Mouse (Mus musculus) hindbrain, embryonic 16.5 days (tissue): ENCODE data around the gene Atp6ap1l. TPM values are rescaled to one million over a fixed set of nuclear protein-coding genes. Genes with fewer than 3 reads are reported as not detected.
"Not testable (repeated sequence)": the region's sequence is repeated elsewhere in the genome, so short reads cannot be mapped to it uniquely, and the experiment has no call there.

Experiments
- ATAC-seq: fragments of 200-750 bp; cut with Nextera tagmentation; 2 replicates; pipeline ENCODE4 v1.8.0; 2017; ENCODE audit warnings: moderate TSS enrichment, moderate library complexity
- H3K27ac ChIP-seq: fragments of 300-500 bp; sonication (generic); 2 replicates; pipeline ENCODE4 v1.5.1; 2014; ENCODE audit warnings: low read depth, mild to moderate bottlenecking, control low read depth, low read length, moderate library complexity
- H3K27me3 ChIP-seq: fragments of 300-500 bp; sonication (generic); replicated peaks from 2 replicates; pipeline ENCODE4 v1.6.1; 2014; ENCODE audit warnings: low read length; ENCODE audit not compliant: control insufficient read depth, insufficient read depth
- H3K36me3 ChIP-seq: fragments of 300-500 bp; sonication (generic); 2 replicates; pipeline ENCODE4 v1.6.1; 2014; ENCODE audit warnings: mild to moderate bottlenecking, low read length, moderate library complexity, mixed read lengths; ENCODE audit not compliant: control insufficient read depth, insufficient read depth
- H3K4me1 ChIP-seq: fragments of 300-500 bp; sonication (generic); 2 replicates; pipeline ENCODE4 v1.6.1; 2014; ENCODE audit warnings: low read depth, low read length; ENCODE audit not compliant: control insufficient read depth, insufficient read depth
- H3K4me2 ChIP-seq: fragments of 300-500 bp; sonication (generic); 2 replicates; pipeline ENCODE4 v1.6.1; 2014; ENCODE audit warnings: mild to moderate bottlenecking, low read length, control low read depth, moderate library complexity
- H3K4me3 ChIP-seq: fragments of 300-500 bp; sonication (generic); 2 replicates; pipeline ENCODE4 v1.5.1; 2014; ENCODE audit warnings: mild to moderate bottlenecking, low read length, control low read depth, moderate library complexity
- H3K9ac ChIP-seq: fragments of 300-500 bp; sonication (generic); 2 replicates; pipeline ENCODE4 v1.6.1; 2014; ENCODE audit warnings: low read depth, mild to moderate bottlenecking, control low read depth, low read length, moderate library complexity
- H3K9me3 ChIP-seq: fragments of 300-500 bp; sonication (generic); 2 replicates; pipeline ENCODE4 v1.6.1; 2014; ENCODE audit warnings: mild to moderate bottlenecking, low read length, moderate library complexity; ENCODE audit not compliant: control insufficient read depth
- WGBS: fragments of 180-500 bp; shearing (Covaris S2); extraction: QIAGEN DNeasy Blood & Tissue Kit; methylation state at CpG from one replicate; pipeline ENCODE4 v1.1.7; 2014; 5-methylcytosine and 5-hydroxymethylcytosine counted together
- polyA plus RNA-seq: library from polyadenylated mRNA; unstranded; fragments of >200 nt; fragmentation: Nextera tagmentation; extraction: Ambion mirVana; gene quantifications from 2 replicates; pipeline ENCODE4 v1.2.1, GENCODE M21; 2015

The Atp6ap1l gene
- polyA plus RNA-seq, 1 experiment from 2014 or later = 0.21 TPM

DNA sequence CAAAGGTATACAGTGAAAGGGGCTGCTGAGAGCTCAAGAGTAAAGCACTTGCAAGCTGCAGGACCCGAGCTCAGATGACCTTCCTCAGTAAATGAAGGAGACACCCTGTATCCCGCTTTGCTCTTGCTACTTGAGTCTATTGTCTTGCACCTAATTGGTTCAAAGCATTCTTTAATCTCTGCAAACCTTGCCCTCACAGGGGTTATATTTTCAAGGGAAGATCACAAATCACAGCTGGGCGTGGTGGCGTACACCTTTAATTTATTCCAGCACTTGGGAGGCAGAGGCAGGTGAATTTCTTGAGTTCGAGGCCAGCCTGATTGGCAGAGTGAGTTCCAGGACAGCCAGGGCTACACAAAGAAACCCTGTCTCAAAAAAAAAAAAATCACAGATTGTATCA lies 20.0 kb upstream of the Atp6ap1l start:
- H3K27ac ChIP-seq = no peak overlapping the region
- no peak overlapping the region for H3K9ac ChIP-seq
- peaks cover 22% of the 10 kb centered on the region for H3K36me3 ChIP-seq

DNA sequence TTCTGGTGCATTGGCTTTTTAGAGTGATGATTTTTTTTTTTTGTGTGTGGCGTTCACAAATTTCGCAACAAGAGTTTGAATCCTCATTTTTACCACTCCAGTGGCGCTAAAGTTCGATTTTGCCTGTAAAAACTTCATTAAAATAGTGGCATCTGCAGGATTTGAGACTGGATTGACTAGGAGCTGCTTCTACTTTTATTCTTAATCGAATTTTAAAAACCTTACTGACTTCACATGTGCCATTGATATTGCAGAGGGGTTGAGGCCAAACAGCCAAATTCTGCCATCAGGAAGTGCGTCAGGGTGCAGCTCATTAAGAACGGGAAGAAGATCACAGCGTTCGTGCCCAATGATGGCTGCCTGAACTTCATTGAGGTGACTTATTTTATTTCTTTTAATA lies 18.9 kb upstream of the Atp6ap1l start:
- peak overlapping the region; percentile 90 for H3K4me3 ChIP-seq
- H3K27ac ChIP-seq = no peak overlapping the region
- H3K9me3 ChIP-seq = no peaks in the 10 kb centered on the region
- peaks cover 6% of the 10 kb centered on the region for H3K4me1 ChIP-seq
- H3K36me3 ChIP-seq = peaks cover 22% of the 10 kb centered on the region
- 53% methylated on average over 9 of the region's 9 CpGs for WGBS
- H3K27me3 ChIP-seq = no peaks in the 10 kb centered on the region
- no peak overlapping the region for H3K9ac ChIP-seq
- peak overlapping the region; percentile 77 for H3K4me2 ChIP-seq
- ATAC-seq = no peak

More for the DNA sequence above, 20.0 kb upstream of the Atp6ap1l start:
- peaks cover 6% of the 10 kb centered on the region for H3K4me1 ChIP-seq
- ATAC-seq = no peak
- H3K9me3 ChIP-seq = no peaks in the 10 kb centered on the region
- no peaks in the 10 kb centered on the region for H3K27me3 ChIP-seq
- WGBS = 92% methylated on average over 5 of the region's 5 CpGs
- H3K4me3 ChIP-seq = no peak overlapping the region
- H3K4me2 ChIP-seq = no peak overlapping the region

GRCm38 (mm10) chr13:90923617-90924016 lies 18.5 kb upstream of the Atp6ap1l start:
- WGBS = under 1% methylated on average over 12 of the region's 13 CpGs
- Histone ChIP-seq H3K9ac (peak overlapping the region; percentile 95), H3K4me2 (peak overlapping the region; percentile 77), H3K4me3 (peak overlapping the region; percentile 90), H3K36me3 (peaks cover 21% of the 10 kb centered on the region)
- not testable (repeated sequence) for H3K4me1 ChIP-seq, H3K9me3 ChIP-seq, ATAC-seq, H3K27me3 ChIP-seq, H3K27ac ChIP-seq

GRCm38 (mm10) chr13:90922751-90923612 lies 17.8 kb upstream of the Atp6ap1l start, which contains the start of gene Rps23:
Rps23 (plus strand) TSS chr13:90922958.
- WGBS = under 1% methylated on average over 57 of the region's 57 CpGs
- peaks cover 6% of the 10 kb centered on the region for H3K4me1 ChIP-seq

DNA sequence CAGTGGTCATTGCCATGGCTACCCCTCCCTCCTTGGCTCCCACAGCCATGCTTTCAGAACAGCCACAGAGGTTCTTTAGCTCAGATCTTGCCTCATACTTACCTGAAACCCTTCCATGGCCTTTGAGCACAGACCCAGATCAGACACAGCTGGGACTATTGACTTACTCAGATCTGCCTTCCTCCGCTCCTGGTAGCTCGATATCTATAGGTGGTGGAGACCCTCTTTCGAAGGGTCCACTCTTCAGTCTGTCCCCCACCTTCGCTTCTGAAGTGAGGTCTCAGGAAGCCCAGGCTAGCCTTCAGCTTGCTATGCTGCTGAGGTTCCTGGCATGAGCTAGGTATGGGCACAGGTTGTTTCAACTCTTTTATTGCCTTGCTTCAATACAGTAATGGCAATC lies 9.6 kb upstream of the Atp6ap1l start:
- no peaks in the 10 kb centered on the region for H3K27me3 ChIP-seq
- H3K36me3 ChIP-seq = no peaks in the 10 kb centered on the region
- H3K4me3 ChIP-seq = no peak overlapping the region
- WGBS = 91% methylated on average over 4 of the region's 4 CpGs
- H3K27ac ChIP-seq = no peak overlapping the region
- no peak overlapping the region for H3K9ac ChIP-seq
- no peak for ATAC-seq
- peaks cover 7% of the 10 kb centered on the region for H3K4me1 ChIP-seq
- H3K4me2 ChIP-seq = no peak overlapping the region
- H3K9me3 ChIP-seq = no peaks in the 10 kb centered on the region

More at GRCm38 (mm10) chr13:90922751-90923612, 17.8 kb upstream of the Atp6ap1l start, which contains the start of gene Rps23:
- H3K4me3 ChIP-seq = peak within 1 kb of the TSS; percentile 90
- peaks cover 19% of the 10 kb centered on the region for H3K36me3 ChIP-seq
- peak within 1 kb of the TSS; percentile 83 for H3K27ac ChIP-seq
- no peaks in the 10 kb centered on the region for H3K27me3 ChIP-seq
- H3K9me3 ChIP-seq = no peaks in the 10 kb centered on the region
- peak within 1 kb of the TSS; percentile 77 for H3K4me2 ChIP-seq
- ATAC-seq = peak; percentile 98
- peak within 1 kb of the TSS; percentile 95 for H3K9ac ChIP-seq

DNA sequence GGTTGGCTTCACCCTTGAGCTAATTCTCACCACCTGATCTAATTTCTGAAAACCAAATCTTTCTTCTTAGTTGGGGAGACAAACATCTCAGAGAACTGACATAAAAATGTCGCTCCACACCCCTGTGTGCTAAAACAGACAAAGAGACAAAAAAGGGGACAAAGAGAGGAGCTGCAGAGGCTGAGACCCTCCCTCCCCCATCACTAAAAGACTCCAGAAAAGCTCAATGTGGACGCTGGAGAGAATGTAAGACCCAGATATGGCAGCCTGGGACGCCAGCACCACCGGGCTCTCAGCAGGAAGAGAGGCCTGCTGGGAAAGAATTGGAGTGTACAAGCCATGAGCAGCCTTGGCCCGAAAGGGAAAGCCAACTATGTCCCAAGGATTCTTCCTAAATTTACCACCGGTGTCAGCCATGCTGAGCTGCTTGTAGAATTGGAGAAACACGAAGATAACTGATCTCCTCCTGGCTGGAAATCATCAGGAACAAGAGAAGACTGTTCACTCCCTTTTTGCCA lies 8.6 kb upstream of the Atp6ap1l start:
- Histone ChIP-seq H3K27ac (peak overlapping the region; percentile 65), H3K4me1 (peaks cover 7% of the 10 kb centered on the region), H3K4me2 (peak overlapping the region; percentile 1; the same call in 1 of the 2 replicates), H3K9me3 (no peaks in the 10 kb centered on the region), H3K4me3 (no peak overlapping the region), H3K27me3 (no peaks in the 10 kb centered on the region), H3K36me3 (no peaks in the 10 kb centered on the region), H3K9ac (no peak overlapping the region)
- peak; percentile 16; the same call in 1 of the 2 replicates for ATAC-seq
- 37% methylated on average over 7 of the region's 7 CpGs for WGBS

GRCm38 (mm10) chr13:90912760-90913674 lies 7.9 kb upstream of the Atp6ap1l start:
- Histone ChIP-seq H3K9me3 (no peaks in the 10 kb centered on the region), H3K4me3 (no peak overlapping the region), H3K9ac (no peak overlapping the region), H3K4me1 (peaks cover 7% of the 10 kb centered on the region), H3K4me2 (peak overlapping the region; percentile 1; the same call in 1 of the 2 replicates), H3K27ac (peak overlapping the region; percentile 65), H3K27me3 (no peaks in the 10 kb centered on the region), H3K36me3 (no peaks in the 10 kb centered on the region)
- WGBS = 43% methylated on average over 17 of the region's 17 CpGs
- ATAC-seq = peak; percentile 73

DNA sequence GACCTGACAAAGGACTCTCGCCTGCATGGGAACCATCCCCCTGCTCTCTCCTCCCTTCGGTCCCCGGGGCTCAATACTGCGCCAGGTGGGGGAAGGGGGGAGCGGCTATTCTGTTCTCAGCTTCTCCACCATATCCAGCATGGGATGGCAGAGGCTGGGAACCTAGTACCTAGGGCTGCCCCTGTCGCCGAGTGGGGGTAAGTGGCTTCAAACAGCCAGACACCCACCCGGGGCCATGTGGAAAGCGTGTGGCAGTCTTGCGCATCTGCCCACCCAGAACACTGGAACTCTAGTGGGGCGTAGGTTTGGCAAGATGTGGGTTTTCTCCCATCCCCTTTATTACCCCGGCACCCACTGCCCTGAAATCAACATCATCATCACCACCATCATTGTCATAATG lies 2.2 kb upstream of the Atp6ap1l start:
- 90% methylated on average over 12 of the region's 12 CpGs for WGBS
- ATAC-seq = no peak

More for the DNA sequence above, 2.2 kb upstream of the Atp6ap1l start:
- no peaks in the 10 kb centered on the region for H3K36me3 ChIP-seq
- H3K4me3 ChIP-seq = no peak overlapping the region
- H3K4me1 ChIP-seq = no peaks in the 10 kb centered on the region
- no peaks in the 10 kb centered on the region for H3K9me3 ChIP-seq
- H3K27ac ChIP-seq = no peak overlapping the region
- no peak overlapping the region for H3K9ac ChIP-seq
- no peaks in the 10 kb centered on the region for H3K27me3 ChIP-seq
- H3K4me2 ChIP-seq = no peak overlapping the region
